Mouse (Mus musculus) lung, embryonic 16.5 days (tissue): ENCODE measurements around the gene Tm9sf2. TPM values are rescaled to one million over a fixed set of nuclear protein-coding genes. Genes with fewer than 3 reads are reported as not detected.

Experiments
- ATAC-seq: fragments of 200-750 bp; cut with Nextera tagmentation; 2 replicates; pipeline ENCODE4 v1.8.0; 2017; ENCODE audit warnings: low read depth, mild to moderate bottlenecking, moderate library complexity
- H3K27ac ChIP-seq: fragments of 300-500 bp; sonication (generic); 2 replicates; pipeline ENCODE4 v1.5.1; 2014; ENCODE audit warnings: mild to moderate bottlenecking, control low read depth, low read length
- H3K27me3 ChIP-seq: fragments of 300-500 bp; sonication (generic); 2 replicates; pipeline ENCODE4 v1.6.1; 2014; ENCODE audit warnings: low read depth, low read length, mixed read lengths; ENCODE audit not compliant: control insufficient read depth, insufficient read depth
- H3K36me3 ChIP-seq: fragments of 300-500 bp; sonication (generic); 2 replicates; pipeline ENCODE4 v1.6.1; 2014; ENCODE audit warnings: low read length; ENCODE audit not compliant: control insufficient read depth, insufficient read depth
- H3K4me1 ChIP-seq: fragments of 300-500 bp; sonication (generic); replicated peaks from 2 replicates; pipeline ENCODE4 v1.6.1; 2014; ENCODE audit warnings: low read length, mixed read lengths; ENCODE audit not compliant: control insufficient read depth, insufficient read depth
- H3K4me2 ChIP-seq: fragments of 300-500 bp; sonication (generic); 2 replicates; pipeline ENCODE4 v1.6.1; 2014; ENCODE audit warnings: low read depth, low read length, control low read depth
- H3K4me3 ChIP-seq: fragments of 300-500 bp; sonication (generic); 2 replicates; pipeline ENCODE4 v1.5.1; 2014; ENCODE audit warnings: mild to moderate bottlenecking, low read length, control low read depth
- H3K9ac ChIP-seq: fragments of 300-500 bp; sonication (generic); 2 replicates; pipeline ENCODE4 v1.6.1; 2014; ENCODE audit warnings: low read length, control low read depth
- H3K9me3 ChIP-seq: fragments of 300-500 bp; sonication (generic); 2 replicates; pipeline ENCODE4 v1.6.1; 2016; ENCODE audit warnings: low read length; ENCODE audit not compliant: control insufficient read depth
- WGBS: fragments of 180-500 bp; shearing (Covaris S2); extraction: QIAGEN DNeasy Blood & Tissue Kit; methylation state at CpG from one replicate; pipeline ENCODE4 v1.1.7; 2014; 5-methylcytosine and 5-hydroxymethylcytosine counted together
- polyA plus RNA-seq: library from polyadenylated mRNA; unstranded; fragments of >200 nt; fragmentation: Nextera tagmentation; extraction: Ambion mirVana; gene quantifications from 2 replicates; pipeline ENCODE4 v1.2.1, GENCODE M21; 2015

Tm9sf2 gene
- polyA plus RNA-seq, 1 experiment from 2014 or later = 186 TPM

- H3K27ac ChIP-seq = no peak overlapping the region
- peaks cover 51% of the 10 kb centered on the region for H3K36me3 ChIP-seq
- no peak overlapping the region for H3K9ac ChIP-seq
- 64% methylated on average over 1 of the region's 1 CpGs for WGBS
- no peaks in the 10 kb centered on the region for H3K9me3 ChIP-seq
- no peak overlapping the region for H3K4me2 ChIP-seq
- no peak for ATAC-seq
- H3K27me3 ChIP-seq = no peaks in the 10 kb centered on the region
- no peaks in the 10 kb centered on the region for H3K4me1 ChIP-seq
- H3K4me3 ChIP-seq = no peak overlapping the region
Observed at GRCm38 (mm10) chr14:122145374-122145773, 38.5 kb downstream of the Tm9sf2 start.

GRCm38 (mm10) chr14:122150616-122151015, 43.8 kb downstream of the Tm9sf2 start:
- peaks cover 45% of the 10 kb centered on the region for H3K36me3 ChIP-seq

GRCm38 (mm10) chr14:122157738-122158137, 50.9 kb downstream of the Tm9sf2 start:
- WGBS = 68% methylated on average over 7 of the region's 7 CpGs
- no peak overlapping the region for H3K9ac ChIP-seq
- H3K4me3 ChIP-seq = no peak overlapping the region
- no peak overlapping the region for H3K4me2 ChIP-seq
- no peaks in the 10 kb centered on the region for H3K9me3 ChIP-seq
- H3K36me3 ChIP-seq = peaks cover 15% of the 10 kb centered on the region
- H3K27ac ChIP-seq = no peak overlapping the region
- H3K27me3 ChIP-seq = no peaks in the 10 kb centered on the region
- H3K4me1 ChIP-seq = no peaks in the 10 kb centered on the region
- no peak for ATAC-seq

More at GRCm38 (mm10) chr14:122150616-122151015, 43.8 kb downstream of the Tm9sf2 start:
- no peaks in the 10 kb centered on the region for H3K4me1 ChIP-seq
- WGBS = 85% methylated on average over 5 of the region's 5 CpGs
- H3K27ac ChIP-seq = no peak overlapping the region
- no peak for ATAC-seq
- H3K4me2 ChIP-seq = no peak overlapping the region
- no peak overlapping the region for H3K9ac ChIP-seq
- no peaks in the 10 kb centered on the region for H3K27me3 ChIP-seq
- no peak overlapping the region for H3K4me3 ChIP-seq
- H3K9me3 ChIP-seq = no peaks in the 10 kb centered on the region

GRCm38 (mm10) chr14:122160916-122161315, 54.1 kb downstream of the Tm9sf2 start:
- H3K4me2 ChIP-seq = no peak overlapping the region
- no peak overlapping the region for H3K4me3 ChIP-seq
- ATAC-seq = no peak
- H3K4me1 ChIP-seq = no peaks in the 10 kb centered on the region
- H3K27ac ChIP-seq = no peak overlapping the region
- H3K9ac ChIP-seq = no peak overlapping the region
- no peaks in the 10 kb centered on the region for H3K9me3 ChIP-seq
- H3K27me3 ChIP-seq = no peaks in the 10 kb centered on the region
- peaks cover 10% of the 10 kb centered on the region for H3K36me3 ChIP-seq
- WGBS = 96% methylated on average over 1 of the region's 1 CpGs

GRCm38 (mm10) chr14:122168912-122169311, 62.1 kb downstream of the Tm9sf2 start:
- Histone ChIP-seq H3K4me3 (no peak overlapping the region), H3K36me3 (no peaks in the 10 kb centered on the region), H3K9ac (no peak overlapping the region), H3K27me3 (no peaks in the 10 kb centered on the region), H3K4me1 (no peaks in the 10 kb centered on the region), H3K27ac (no peak overlapping the region), H3K9me3 (no peaks in the 10 kb centered on the region), H3K4me2 (no peak overlapping the region)
- ATAC-seq = no peak
- WGBS = 74% methylated on average over 7 of the region's 7 CpGs

- Histone ChIP-seq H3K9ac (no peak overlapping the region; the same call in 1 of the 2 replicates), H3K9me3 (no peaks in the 10 kb centered on the region), H3K27me3 (no peaks in the 10 kb centered on the region), H3K4me2 (no peak overlapping the region), H3K4me3 (no peak overlapping the region), H3K27ac (no peak overlapping the region), H3K36me3 (no peaks in the 10 kb centered on the region), H3K4me1 (peaks cover 4% of the 10 kb centered on the region; the same call in 1 of the 2 replicates)
- WGBS = 61% methylated on average over 7 of the region's 7 CpGs
- ATAC-seq = no peak
Observed at GRCm38 (mm10) chr14:122170202-122170781, 63.5 kb downstream of the Tm9sf2 start.

GRCm38 (mm10) chr14:122171031-122171430, 64.2 kb downstream of the Tm9sf2 start:
- no peak overlapping the region for H3K27ac ChIP-seq
- H3K27me3 ChIP-seq = no peaks in the 10 kb centered on the region
- no peaks in the 10 kb centered on the region for H3K36me3 ChIP-seq
- WGBS = 56% methylated on average over 7 of the region's 7 CpGs
- H3K9me3 ChIP-seq = no peaks in the 10 kb centered on the region
- no peak overlapping the region for H3K4me2 ChIP-seq
- H3K4me3 ChIP-seq = no peak overlapping the region
- ATAC-seq = no peak
- H3K9ac ChIP-seq = no peak overlapping the region
- H3K4me1 ChIP-seq = peaks cover 4% of the 10 kb centered on the region; the same call in 1 of the 2 replicates

GRCm38 (mm10) chr14:122176263-122176798, 69.5 kb downstream of the Tm9sf2 start:
- Histone ChIP-seq H3K36me3 (no peaks in the 10 kb centered on the region), H3K27me3 (no peaks in the 10 kb centered on the region), H3K4me2 (no peak overlapping the region), H3K9ac (no peak overlapping the region), H3K4me3 (no peak overlapping the region), H3K4me1 (peaks cover 7% of the 10 kb centered on the region; the same call in 1 of the 2 replicates), H3K9me3 (no peaks in the 10 kb centered on the region), H3K27ac (no peak overlapping the region)
- 74% methylated on average over 14 of the region's 14 CpGs for WGBS
- ATAC-seq = no peak

GRCm38 (mm10) chr14:122179262-122179661, 72.4 kb downstream of the Tm9sf2 start:
- Histone ChIP-seq H3K4me3 (no peak overlapping the region), H3K27me3 (no peaks in the 10 kb centered on the region), H3K4me2 (no peak overlapping the region), H3K9ac (no peak overlapping the region), H3K4me1 (peaks cover 12% of the 10 kb centered on the region; the same call in 1 of the 2 replicates), H3K27ac (no peak overlapping the region), H3K36me3 (no peaks in the 10 kb centered on the region), H3K9me3 (no peaks in the 10 kb centered on the region)
- 67% methylated on average over 16 of the region's 16 CpGs for WGBS
- no peak for ATAC-seq
